Mouse (Mus musculus) megakaryocyte progenitor cell, adult 5-6 weeks (primary cell): ENCODE results near the gene Tbc1d23. TPM values are rescaled to one million over a fixed set of nuclear protein-coding genes. Genes with fewer than 3 reads are reported as not detected.
"Not testable (repeated sequence)": the region's sequence is repeated elsewhere in the genome, so short reads cannot be mapped to it uniquely, and the experiment has no call there.

Experiments used
- ATAC-seq: replicated peaks from 2 replicates; pipeline ENCODE4 v1.8.0; 2016; ENCODE audit warnings: mild to moderate bottlenecking, moderate TSS enrichment, inconsistent platforms; ENCODE audit not compliant: poor library complexity
- total RNA-seq, 2 experiments: library from RNA; stranded (forward) in 1 of 2; stranded (reverse) in 1 of 2; fragments of 157-497, 149-512 nt in 1 of 2; fragments of 200-1000 nt in 1 of 2; gene quantifications; 2 replicates each; pipeline versions ENCODE4 v1.2.3 to v1.2.4; 2015 to 2017

Tbc1d23 gene
- total RNA-seq (2015) (36.9 and 40.2 TPM in 2 replicates), total RNA-seq (2017) (46.5 and 53.8 TPM in 2 replicates)

- peak; percentile 97 for ATAC-seq
Observed at GRCm38 (mm10) chr16:57231089-57231936, at the start of gene Tbc1d23. Gene Tbc1d23 (minus strand): TSS chr16:57231504.

GRCm38 (mm10) chr16:57280221-57281217 is 49.2 kb upstream of the Tbc1d23 start:
- ATAC-seq: peak; percentile 89

GRCm38 (mm10) chr16:57278976-57279626 is 47.8 kb upstream of the Tbc1d23 start:
- ATAC-seq: peak; percentile 48; the same call in 1 of the 2 replicates

- no peak for ATAC-seq
Observed at GRCm38 (mm10) chr16:57269751-57270150, 38.4 kb upstream of the Tbc1d23 start.

- ATAC-seq: no peak
Observed at GRCm38 (mm10) chr16:57268058-57268841, 36.9 kb upstream of the Tbc1d23 start.

GRCm38 (mm10) chr16:57267068-57267467 is 35.8 kb upstream of the Tbc1d23 start:
- no peak for ATAC-seq

- no peak for ATAC-seq
Observed at GRCm38 (mm10) chr16:57260152-57260551, 28.8 kb upstream of the Tbc1d23 start.

GRCm38 (mm10) chr16:57259356-57260083 is 28.2 kb upstream of the Tbc1d23 start:
- ATAC-seq: peak; percentile 94

- ATAC-seq: no peak
Observed at GRCm38 (mm10) chr16:57251589-57252421, 20.5 kb upstream of the Tbc1d23 start.

GRCm38 (mm10) chr16:57250991-57251390 is 19.7 kb upstream of the Tbc1d23 start:
- no peak for ATAC-seq

GRCm38 (mm10) chr16:57247464-57247863 is 16.2 kb upstream of the Tbc1d23 start:
- no peak for ATAC-seq

- peak; percentile 92 for ATAC-seq
Observed at GRCm38 (mm10) chr16:57246596-57246995, 15.3 kb upstream of the Tbc1d23 start.

GRCm38 (mm10) chr16:57243858-57244248 is 12.5 kb upstream of the Tbc1d23 start:
- peak; percentile 63 for ATAC-seq

GRCm38 (mm10) chr16:57243205-57243857 is 12.0 kb upstream of the Tbc1d23 start:
- ATAC-seq: peak; percentile 41

GRCm38 (mm10) chr16:57242857-57243204 is 11.5 kb upstream of the Tbc1d23 start:
- no peak for ATAC-seq

- no peak for ATAC-seq
Observed at GRCm38 (mm10) chr16:57235871-57236510, 4.7 kb upstream of the Tbc1d23 start.

GRCm38 (mm10) chr16:57231937-57232310 is 620 bp upstream of the Tbc1d23 start:
- not testable (repeated sequence) for ATAC-seq

- ATAC-seq: no peak
Observed at GRCm38 (mm10) chr16:57226444-57226843, 4.9 kb downstream of the Tbc1d23 start.
